Mouse (Mus musculus): ENCODE measurements around the gene Snapin.
A peak's percentile ranks its signal among the peaks of the same experiment; 100 is the strongest.

Gene Snapin

DNA sequence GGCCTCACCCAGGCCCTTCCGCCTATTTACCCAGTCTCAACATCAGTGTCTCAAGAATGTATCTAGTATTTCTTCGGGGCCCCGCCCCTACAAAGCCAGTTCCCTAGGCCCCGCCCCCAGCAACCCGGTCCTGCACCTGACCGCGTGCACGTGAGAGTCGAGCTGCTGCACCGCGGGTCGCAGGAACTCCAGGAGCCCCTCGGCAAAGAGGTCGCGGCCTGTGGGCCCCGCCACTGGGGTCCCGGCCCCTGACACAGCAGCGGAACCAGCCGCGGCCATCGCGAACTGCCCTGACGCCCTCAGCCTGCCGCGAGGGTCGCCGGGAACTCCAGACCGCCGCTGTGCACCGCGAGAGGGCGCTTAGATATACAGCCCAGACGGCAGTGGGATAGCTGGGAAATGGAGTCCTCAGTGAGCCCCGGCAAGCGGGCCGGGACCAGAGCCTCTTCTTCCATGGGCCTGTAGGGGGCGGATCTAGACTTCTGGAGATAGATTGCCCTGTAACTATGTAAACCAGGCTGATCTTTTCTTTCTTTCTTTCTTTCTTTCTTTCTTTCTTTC, at the start of gene Snapin:
Snapin (minus strand) TSS at position 338 of the 561 bp plus-strand sequence.
- DNase-seq (ENCODE audit: low spot score) = peak; percentile 91

GRCm38 (mm10) chr3:90537905-90538296, 47.1 kb upstream of the Snapin start:
- DNase-seq (ENCODE audit: low spot score) = no peak

- peak; percentile 65 for DNase-seq (ENCODE audit: low spot score)
Observed at GRCm38 (mm10) chr3:90537141-90537904, 46.5 kb upstream of the Snapin start, which contains the start of gene S100a16. S100a16 (plus strand) TSS chr3:90537254.

GRCm38 (mm10) chr3:90535446-90535845, 44.6 kb upstream of the Snapin start:
- DNase-seq (ENCODE audit: low spot score) = no peak

GRCm38 (mm10) chr3:90531713-90532112, 40.9 kb upstream of the Snapin start:
- no peak for DNase-seq (ENCODE audit: low spot score)

GRCm38 (mm10) chr3:90527291-90527873, 36.5 kb upstream of the Snapin start:
- no peak for DNase-seq (ENCODE audit: low spot score)

- DNase-seq (ENCODE audit: low spot score) = no peak
Observed at GRCm38 (mm10) chr3:90526580-90526979, 35.7 kb upstream of the Snapin start, which contains the start of gene S100a14. S100a14 (plus strand) TSS chr3:90526856.

- no peak for DNase-seq (ENCODE audit: low spot score)
Observed at GRCm38 (mm10) chr3:90526076-90526475, 35.2 kb upstream of the Snapin start.

DNA sequence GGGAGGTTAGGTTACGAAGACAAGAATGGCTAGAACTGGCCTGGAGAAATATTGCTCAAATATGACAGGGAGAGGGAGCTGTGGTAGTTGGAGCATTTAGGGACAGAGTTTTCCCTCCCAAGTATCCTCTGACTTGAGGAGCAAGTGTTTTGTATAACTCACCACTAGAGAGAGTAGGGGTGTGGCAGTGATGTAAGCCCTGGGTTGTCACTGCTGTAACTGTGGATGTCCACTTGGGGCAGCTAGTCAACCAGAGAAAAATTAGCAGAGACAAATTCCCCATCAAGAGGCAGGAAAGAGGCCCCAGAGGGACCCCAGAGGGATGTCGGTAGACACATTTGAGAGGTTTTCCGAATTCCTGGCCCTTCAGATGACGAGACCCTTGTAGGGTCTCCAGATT, 34.6 kb upstream of the Snapin start:
- no peak for DNase-seq (ENCODE audit: low spot score)

DNA sequence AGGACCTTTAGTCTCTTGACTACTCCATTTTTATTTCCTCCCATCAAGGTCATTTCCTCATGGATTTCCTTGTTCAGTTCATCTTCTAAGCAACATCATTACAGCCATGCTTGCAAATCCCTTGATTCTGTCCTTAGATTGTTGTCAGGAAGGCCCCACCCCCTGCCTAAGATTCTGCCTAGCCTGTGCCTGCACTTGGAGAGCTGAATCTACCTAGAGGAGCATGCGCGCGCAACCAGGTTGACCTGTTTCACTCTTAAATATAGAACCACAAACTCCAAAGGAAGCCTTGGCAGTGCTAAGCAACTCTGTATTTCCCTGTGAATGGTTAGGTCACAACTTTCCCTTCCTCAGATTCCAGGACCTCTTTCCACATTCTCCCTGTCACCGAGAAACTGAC, 26.9 kb upstream of the Snapin start:
- no peak for DNase-seq (ENCODE audit: low spot score)

GRCm38 (mm10) chr3:90515789-90516188, 25.0 kb upstream of the Snapin start:
- no peak for DNase-seq (ENCODE audit: low spot score)

DNA sequence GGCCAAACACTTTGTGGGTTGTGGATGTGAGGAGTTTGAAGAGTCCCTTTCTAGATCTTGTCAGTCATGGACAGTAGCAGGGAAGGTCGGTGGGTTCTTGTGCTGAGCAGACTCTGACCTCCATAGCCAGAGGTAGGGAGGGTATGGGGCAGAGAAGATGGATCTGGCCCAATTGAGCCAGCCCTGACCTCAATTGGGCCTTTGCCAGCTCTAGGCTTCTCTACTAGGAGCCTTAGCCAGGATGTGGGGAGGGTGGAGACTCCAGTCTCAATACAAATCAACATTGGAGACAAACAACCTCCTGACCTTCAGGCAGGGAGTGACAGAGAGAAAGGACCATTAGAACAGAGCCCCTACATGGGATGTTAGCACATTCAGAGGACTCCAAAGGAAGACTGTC, 24.4 kb upstream of the Snapin start:
- DNase-seq (ENCODE audit: low spot score) = no peak

DNA sequence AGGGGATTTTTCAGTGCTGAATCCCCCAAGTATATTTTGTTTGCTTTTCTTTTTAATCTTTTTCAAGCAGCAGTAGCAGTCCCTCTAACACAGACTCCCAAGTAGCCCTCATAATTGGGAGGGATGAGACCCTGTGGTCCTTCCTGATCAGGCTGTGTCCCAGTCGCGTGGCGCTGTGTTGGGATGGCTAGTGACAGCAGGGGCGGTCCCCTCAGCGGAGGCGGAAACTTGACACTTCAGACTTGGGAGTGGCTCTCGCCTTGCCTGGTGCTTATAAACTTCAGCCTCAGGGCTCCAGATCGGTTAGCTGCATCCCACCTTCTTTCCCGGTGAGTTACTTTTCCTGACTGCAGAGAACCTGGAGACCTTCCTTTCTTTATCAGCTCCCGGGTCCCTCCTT, 23.9 kb upstream of the Snapin start:
- peak; percentile 43 for DNase-seq (ENCODE audit: low spot score)

DNA sequence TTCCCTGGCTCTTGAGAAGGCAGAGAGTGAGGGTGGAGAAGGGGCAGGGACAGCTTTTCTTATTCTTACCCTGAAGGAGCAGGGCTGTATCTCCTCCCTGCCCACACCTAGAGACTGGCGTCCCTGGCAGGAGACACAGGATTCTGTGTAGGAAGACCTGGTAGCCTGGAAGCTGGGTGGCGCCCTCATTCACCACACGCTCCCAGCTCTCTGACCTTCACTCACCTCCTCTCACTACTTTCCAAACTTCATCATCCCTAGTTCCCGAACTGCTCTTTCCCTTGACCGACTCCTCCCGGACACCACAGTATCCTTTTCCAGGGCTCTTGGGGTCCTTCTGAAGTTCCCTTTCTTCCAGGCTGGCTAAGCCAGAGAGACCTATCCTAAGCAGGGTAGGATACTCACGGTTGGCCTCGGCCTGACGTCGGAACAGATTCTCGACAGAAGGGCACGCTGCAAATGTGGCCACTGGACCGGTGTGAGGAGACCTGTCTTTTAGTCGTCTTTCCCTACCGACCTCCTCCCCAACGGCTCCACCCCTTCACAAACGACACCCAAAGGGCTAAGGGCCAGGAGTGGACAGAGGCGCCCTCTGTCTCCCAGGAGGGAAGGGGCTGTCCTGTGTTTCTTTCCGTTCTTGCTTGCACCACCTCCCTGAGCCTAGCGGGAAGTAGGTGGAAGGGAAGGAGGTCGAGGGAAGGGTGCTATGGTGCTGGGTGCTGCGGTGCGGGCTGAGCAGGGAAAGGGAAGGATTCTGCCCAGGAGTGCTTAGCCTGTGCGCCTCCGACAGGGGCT, 23.2 kb upstream of the Snapin start, which contains the start of the genes S100a1 and S100a13:
S100a1 (minus strand) TSS at position 597 of the 795 bp plus-strand sequence.
S100a13 (plus strand) TSS at position 640 of the 795 bp plus-strand sequence.
- peak; percentile 62 for DNase-seq (ENCODE audit: low spot score)

- no peak for DNase-seq (ENCODE audit: low spot score)
Observed at GRCm38 (mm10) chr3:90512948-90513642, 22.3 kb upstream of the Snapin start.

- no peak for DNase-seq (ENCODE audit: low spot score)
Observed at GRCm38 (mm10) chr3:90512276-90512675, 21.4 kb upstream of the Snapin start.

GRCm38 (mm10) chr3:90509747-90510123, 18.9 kb upstream of the Snapin start:
- DNase-seq (ENCODE audit: low spot score) = no peak

- DNase-seq (ENCODE audit: low spot score) = peak; percentile 99
Observed at GRCm38 (mm10) chr3:90508950-90509746, 18.3 kb upstream of the Snapin start, which contains the start of gene Chtop. Chtop (minus strand) TSS chr3:90509498.

DNA sequence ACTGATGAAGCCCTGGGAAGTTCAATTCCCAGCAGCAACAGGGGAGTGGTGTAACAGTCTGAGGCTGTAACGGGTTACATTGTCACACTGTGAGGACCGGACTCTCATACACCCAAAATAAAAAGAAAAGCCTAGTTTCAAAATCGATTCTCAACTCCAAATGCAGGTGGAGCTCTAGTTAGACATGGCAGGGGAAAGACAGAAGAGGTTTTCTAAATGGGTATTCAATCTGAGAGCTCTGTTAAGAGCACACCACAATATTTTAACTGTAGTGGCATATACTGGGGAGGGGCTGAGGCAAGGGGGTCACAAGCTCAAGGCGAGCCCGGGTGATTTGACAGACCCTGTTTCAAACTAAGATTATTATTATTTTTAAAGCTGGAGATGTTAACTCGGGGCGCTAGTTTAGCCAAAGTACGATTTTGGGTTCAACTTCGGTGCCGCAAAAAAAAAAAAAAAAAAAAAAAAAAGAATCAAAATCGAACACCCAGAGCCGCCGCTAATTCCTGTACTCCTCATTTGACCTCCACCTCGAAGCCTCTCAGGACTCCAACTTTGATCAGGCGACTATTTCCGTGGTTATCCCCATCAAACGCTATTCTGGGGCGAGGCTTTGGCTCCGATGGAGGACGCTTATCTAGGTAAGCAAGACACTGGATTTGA, 17.6 kb upstream of the Snapin start:
- DNase-seq (ENCODE audit: low spot score) = no peak

GRCm38 (mm10) chr3:90506362-90506761, 15.5 kb upstream of the Snapin start:
- no peak for DNase-seq (ENCODE audit: low spot score)
